Mouse (Mus musculus): ENCODE results near the gene Esp23. TPM values are rescaled to one million over a fixed set of nuclear protein-coding genes. Genes with fewer than 3 reads are reported as not detected.
"Not testable (repeated sequence)": the region's sequence is repeated elsewhere in the genome, so short reads cannot be mapped to it uniquely, and the experiment has no call there.

Esp23 gene
- polyA plus RNA-seq (2012; rRNA removed): not detected in 2 replicates

DNA sequence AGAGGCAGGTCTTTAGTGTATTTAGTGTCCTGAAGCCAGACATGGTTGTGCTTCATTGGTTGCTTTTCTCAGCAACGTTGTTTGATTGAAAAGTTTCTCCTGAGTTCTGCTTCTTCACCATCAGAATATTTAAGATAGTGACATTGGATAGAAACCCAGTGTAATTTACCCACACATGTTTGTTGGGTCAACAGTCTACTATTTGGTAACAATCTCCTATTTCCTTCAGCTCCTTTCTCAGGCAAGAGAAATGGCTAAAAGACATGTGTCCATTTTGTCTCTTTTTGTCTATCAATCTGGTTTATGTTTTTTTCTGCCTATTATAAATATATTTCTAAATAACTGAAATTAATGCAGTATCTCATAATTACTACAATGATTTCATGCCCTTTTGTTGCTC, at the start of gene Esp23:
Esp23 (minus strand) TSS at position 101 of the 400 bp plus-strand sequence.
- DNase-seq (ENCODE audit: extremely low spot score in 1 of 2, low spot score in 1 of 2): no peak

DNA sequence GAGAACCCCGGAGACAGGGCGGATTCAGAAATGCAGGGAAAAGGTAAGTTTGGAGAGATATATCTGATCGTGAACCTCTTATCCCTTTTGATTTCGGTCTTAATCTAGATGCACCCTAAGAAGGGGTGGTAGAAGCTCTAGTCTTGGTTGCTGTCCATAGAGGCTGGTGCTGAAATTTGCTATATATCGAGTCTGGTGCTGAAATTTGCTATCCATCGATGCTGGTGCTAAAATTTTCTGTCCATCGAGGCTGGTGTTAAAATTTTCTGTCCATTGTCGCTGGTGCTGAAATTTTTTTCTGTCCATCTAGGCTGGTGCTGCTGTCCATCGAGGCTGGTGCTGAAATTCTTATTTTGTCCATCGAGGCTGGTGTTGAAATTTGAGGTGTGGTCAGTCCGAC, 30.3 kb upstream of the Esp23 start:
- DNase-seq (ENCODE audit: extremely low spot score in 1 of 2, low spot score in 1 of 2): not testable (repeated sequence)

DNA sequence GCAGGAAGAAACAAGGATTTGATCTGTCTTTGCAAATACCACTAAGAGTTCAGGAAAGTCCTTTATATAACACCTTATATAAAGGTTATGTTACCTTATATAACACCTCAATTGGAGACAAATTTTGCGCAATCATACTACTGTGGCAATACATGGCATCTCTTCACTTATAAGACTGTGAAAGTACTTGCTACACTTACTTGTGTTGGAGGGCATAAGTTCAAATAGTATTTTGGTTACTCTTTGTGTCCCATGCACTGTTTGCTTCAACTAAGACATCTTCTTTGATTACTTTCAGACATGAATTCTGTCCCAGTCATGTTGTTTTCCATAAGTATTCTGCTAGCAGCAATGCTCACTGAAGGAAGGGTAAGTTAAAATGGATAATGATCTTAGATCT, 18.2 kb upstream of the Esp23 start, which contains the start of gene Esp22:
Esp22 (plus strand) TSS at position 301 of the 400 bp plus-strand sequence.
- no peak for DNase-seq (ENCODE audit: extremely low spot score in 1 of 2, low spot score in 1 of 2)

DNA sequence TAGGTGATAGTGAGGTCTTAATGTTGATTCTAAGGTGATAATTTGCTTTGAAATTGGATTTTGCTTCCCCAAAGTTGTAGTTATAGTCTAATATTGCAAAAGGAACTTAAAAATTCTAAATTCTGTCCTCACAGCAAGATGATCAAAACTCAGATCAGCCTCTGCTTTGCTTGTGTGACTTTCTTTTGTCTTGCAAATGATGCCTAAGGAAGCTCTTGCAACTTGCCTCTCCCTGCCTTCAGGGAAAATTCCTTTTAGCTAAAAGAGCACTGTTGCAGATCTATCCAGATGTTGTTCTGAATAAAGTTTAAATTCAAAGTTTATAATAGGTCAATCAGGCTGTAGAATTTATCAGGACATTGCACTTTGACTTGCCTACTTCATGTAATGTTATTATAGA, 13.2 kb downstream of the Esp23 start:
- DNase-seq (ENCODE audit: extremely low spot score in 1 of 2, low spot score in 1 of 2): no peak

DNA sequence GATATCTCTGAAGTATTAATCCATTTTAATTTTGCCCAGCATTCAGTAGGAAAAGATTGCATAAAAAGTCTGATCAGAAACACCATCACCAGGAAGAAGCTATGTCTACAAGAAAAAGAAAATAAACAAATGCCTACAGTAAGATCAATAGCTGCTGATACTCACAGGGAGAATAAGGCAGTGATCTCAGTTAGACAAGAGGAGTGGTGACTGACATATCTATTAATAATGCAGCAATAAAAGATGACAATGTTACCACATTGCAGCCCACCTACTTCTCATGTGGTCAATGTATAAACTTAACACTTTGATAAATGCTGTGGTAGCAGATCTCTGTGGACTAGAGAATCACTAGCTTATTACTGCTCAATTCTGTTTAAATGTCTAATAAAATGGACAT, 33.6 kb downstream of the Esp23 start, which contains the start of gene Gm21903:
Gm21903 (minus strand) TSS at position 101 of the 400 bp plus-strand sequence.
- DNase-seq (ENCODE audit: extremely low spot score in 1 of 2, low spot score in 1 of 2): no peak

DNA sequence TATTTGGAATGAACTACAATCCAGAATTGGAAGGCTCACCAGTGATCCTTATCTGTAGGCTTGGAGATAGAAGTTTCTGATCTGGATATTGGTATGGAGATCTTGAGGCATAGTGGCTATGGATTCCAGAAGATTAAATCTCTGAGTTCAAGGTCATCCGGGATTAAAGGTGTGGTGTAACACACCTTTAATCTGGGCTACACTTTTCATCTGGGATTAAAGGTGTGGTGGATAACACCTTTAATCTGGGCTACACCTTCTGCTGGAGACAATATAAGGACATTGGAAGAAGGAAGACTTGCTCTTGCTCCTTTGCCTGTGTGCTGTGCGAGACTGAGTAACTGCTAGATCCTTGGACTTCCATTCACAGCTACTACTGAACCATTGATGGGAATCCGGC, 40.4 kb downstream of the Esp23 start, which contains the start of gene Esp24:
Esp24 (plus strand) TSS at position 301 of the 400 bp plus-strand sequence.
- not testable (repeated sequence) for DNase-seq (ENCODE audit: extremely low spot score in 1 of 2, low spot score in 1 of 2)

Other genes starting within 250 kb of the Esp23 start
- not detected in 2 replicates for gene Esp24, start 40.3 kb downstream of the Esp23 start, polyA plus RNA-seq (2012; rRNA removed)
- not detected in 2 replicates for gene Gm21903, start 33.7 kb downstream of the Esp23 start, polyA plus RNA-seq (2012; rRNA removed)
- not detected in 2 replicates for gene Esp22, start 18.3 kb upstream of the Esp23 start, polyA plus RNA-seq (2012; rRNA removed)

Data from frontal cortex, adult 2 months (tissue).